Mouse (Mus musculus): ENCODE data around the gene Wdr20. TPM values are rescaled to one million over a fixed set of nuclear protein-coding genes. Genes with fewer than 3 reads are reported as not detected.
"Not testable (repeated sequence)": the region's sequence is repeated elsewhere in the genome, so short reads cannot be mapped to it uniquely, and the experiment has no call there.

The Wdr20 gene
- polyA plus RNA-seq, 2 experiments from 2014 or later = 30.2 to 34.0 TPM

GRCm38 (mm10) chr12:110714215-110714614, 23.5 kb upstream of the Wdr20 start:
- ATAC-seq = no peak

GRCm38 (mm10) chr12:110716004-110716403, 21.7 kb upstream of the Wdr20 start:
- ATAC-seq = no peak

- no peak for ATAC-seq
Measured at GRCm38 (mm10) chr12:110725051-110725450, 12.7 kb upstream of the Wdr20 start.

GRCm38 (mm10) chr12:110725489-110725888, 12.3 kb upstream of the Wdr20 start:
- ATAC-seq = no peak

- ATAC-seq = no peak
Measured at GRCm38 (mm10) chr12:110726428-110726827, 11.3 kb upstream of the Wdr20 start.

- not testable (repeated sequence) for ATAC-seq
Measured at GRCm38 (mm10) chr12:110733254-110733653, 4.5 kb upstream of the Wdr20 start.

GRCm38 (mm10) chr12:110736641-110737040, 1.1 kb upstream of the Wdr20 start:
- ATAC-seq = peak; percentile 23

- peak; percentile 38 for ATAC-seq
Measured at GRCm38 (mm10) chr12:110738158-110738921, 596 bp downstream of the Wdr20 start.

GRCm38 (mm10) chr12:110750770-110751439, 13.2 kb downstream of the Wdr20 start:
- peak; percentile 77 for ATAC-seq

- no peak for ATAC-seq
Measured at GRCm38 (mm10) chr12:110752703-110753102, 15.0 kb downstream of the Wdr20 start.

GRCm38 (mm10) chr12:110753976-110754375, 16.2 kb downstream of the Wdr20 start:
- ATAC-seq = no peak

- no peak for ATAC-seq
Measured at GRCm38 (mm10) chr12:110757161-110757560, 19.4 kb downstream of the Wdr20 start.

- peak; percentile 88 for ATAC-seq
Measured at GRCm38 (mm10) chr12:110758932-110759331, 21.2 kb downstream of the Wdr20 start.

GRCm38 (mm10) chr12:110762321-110762720, 24.6 kb downstream of the Wdr20 start:
- no peak for ATAC-seq

- no peak for ATAC-seq
Measured at GRCm38 (mm10) chr12:110764531-110764930, 26.8 kb downstream of the Wdr20 start.

GRCm38 (mm10) chr12:110768562-110768961, 30.8 kb downstream of the Wdr20 start:
- ATAC-seq = no peak

GRCm38 (mm10) chr12:110769660-110770297, 32.0 kb downstream of the Wdr20 start:
- ATAC-seq = no peak

- peak; percentile 97 for ATAC-seq
Measured at GRCm38 (mm10) chr12:110770479-110771247, 32.9 kb downstream of the Wdr20 start.

GRCm38 (mm10) chr12:110771961-110772360, 34.2 kb downstream of the Wdr20 start:
- ATAC-seq = no peak

GRCm38 (mm10) chr12:110775628-110776426, 38.1 kb downstream of the Wdr20 start:
- ATAC-seq = peak; percentile 65

- no peak for ATAC-seq
Measured at GRCm38 (mm10) chr12:110777853-110778252, 40.1 kb downstream of the Wdr20 start.

GRCm38 (mm10) chr12:110779296-110779695, 41.6 kb downstream of the Wdr20 start:
- ATAC-seq = no peak

Data from CD4-positive, CD25-positive, alpha-beta regulatory T cell, adult 4 months (primary cell).